Mouse (Mus musculus): ENCODE data around the gene Cdhr4.

GRCm38 (mm10) chr9:108047601-108048565 lies 55.6 kb downstream of the Cdhr4 start:
- no peak for TF ChIP-seq CTCF (IDR thresholded peaks at IDR 0.05; ENCODE audit: low read depth)
- no peak for TF ChIP-seq EP300 (optimal IDR thresholded peaks at IDR 0.05)

Measured in stomach, postnatal 0 days (tissue).